Mouse (Mus musculus) erythroid progenitor cell, adult 5-6 weeks (primary cell): ENCODE measurements around the gene Odf3. TPM values are rescaled to one million over a fixed set of nuclear protein-coding genes. Genes with fewer than 3 reads are reported as not detected.

ENCODE experiments used
- ATAC-seq: replicated peaks from 2 replicates; pipeline ENCODE4 v1.8.0; 2016; ENCODE audit warnings: moderate number of reproducible peaks, mild to moderate bottlenecking, moderate TSS enrichment, inconsistent platforms; ENCODE audit not compliant: poor library complexity, low FRiP score, severe bottlenecking
- total RNA-seq, 2 experiments: library from RNA; stranded (forward) in 1 of 2; stranded (reverse) in 1 of 2; fragments of 150-400 nt in 1 of 2; fragments of 186-747, 209-891 nt in 1 of 2; gene quantifications; 2 replicates each; pipeline versions ENCODE4 v1.2.3 to v1.2.4; 2015 to 2017; ENCODE audit warnings: low replicate concordance in 2 of 2

The Odf3 gene
- total RNA-seq (2015; ENCODE audit: low replicate concordance) = not detected in 2 replicates
- total RNA-seq (2017; ENCODE audit: low replicate concordance) = not detected in 2 replicates

GRCm38 (mm10) chr7:140847755-140848580 is at the start of gene Odf3:
Gene Odf3, plus strand, starts transcription at chr7:140847805.
- no peak for ATAC-seq

GRCm38 (mm10) chr7:140798212-140798611 is 49.4 kb upstream of the Odf3 start:
- ATAC-seq = no peak

- no peak for ATAC-seq
Observed at GRCm38 (mm10) chr7:140802629-140803028, 45.0 kb upstream of the Odf3 start.

- peak; percentile 76 for ATAC-seq
Observed at GRCm38 (mm10) chr7:140805704-140806103, 41.9 kb upstream of the Odf3 start.

GRCm38 (mm10) chr7:140810496-140810895 is 37.1 kb upstream of the Odf3 start:
- ATAC-seq = no peak

- no peak for ATAC-seq
Observed at GRCm38 (mm10) chr7:140811714-140812113, 35.9 kb upstream of the Odf3 start.

GRCm38 (mm10) chr7:140812850-140813249 is 34.8 kb upstream of the Odf3 start:
- ATAC-seq = no peak

GRCm38 (mm10) chr7:140820173-140820572 is 27.4 kb upstream of the Odf3 start:
- no peak for ATAC-seq

GRCm38 (mm10) chr7:140821305-140821652 is 26.3 kb upstream of the Odf3 start:
- ATAC-seq = no peak

GRCm38 (mm10) chr7:140821653-140822329 is 25.8 kb upstream of the Odf3 start, which contains the start of gene Zfp941:
Gene Zfp941, minus strand, starts transcription at chr7:140822178.
- peak; percentile 57; the same call in 1 of the 2 replicates for ATAC-seq

GRCm38 (mm10) chr7:140822731-140823130 is 24.9 kb upstream of the Odf3 start:
- no peak for ATAC-seq

GRCm38 (mm10) chr7:140828171-140828881 is 19.3 kb upstream of the Odf3 start:
- ATAC-seq = peak; percentile 39; the same call in 1 of the 2 replicates

- no peak for ATAC-seq
Observed at GRCm38 (mm10) chr7:140831447-140831846, 16.2 kb upstream of the Odf3 start.

- ATAC-seq = no peak
Observed at GRCm38 (mm10) chr7:140833341-140833740, 14.3 kb upstream of the Odf3 start.

- 0 out of 2 replicates have a peak, but pooled peaks have one; percentile 25 for ATAC-seq
Observed at GRCm38 (mm10) chr7:140834968-140835757, 12.4 kb upstream of the Odf3 start, which contains the start of gene Urah. Gene Urah, plus strand, starts transcription at chr7:140835018.

GRCm38 (mm10) chr7:140835758-140836087 is 11.9 kb upstream of the Odf3 start:
- ATAC-seq = no peak

- ATAC-seq = no peak
Observed at GRCm38 (mm10) chr7:140836243-140837115, 11.1 kb upstream of the Odf3 start.

GRCm38 (mm10) chr7:140839556-140839955 is 8.0 kb upstream of the Odf3 start:
- ATAC-seq = no peak
